Mouse (Mus musculus) small intestine, adult 2 months (tissue): ENCODE data around the gene Sit1. TPM values are rescaled to one million over a fixed set of nuclear protein-coding genes. Genes with fewer than 3 reads are reported as not detected.

Source experiments
- H3K27ac ChIP-seq: fragments of 200-500 bp; 2 replicates; pipeline ENCODE4 v1.5.1; 2012; ENCODE audit warnings: low read depth, low read length, control low read depth, inconsistent platforms; ENCODE audit not compliant: insufficient read depth
- H3K27me3 ChIP-seq: fragments of 200-500 bp; 2 replicates; pipeline ENCODE4 v1.6.1; 2012; ENCODE audit warnings: mild to moderate bottlenecking, moderate library complexity, low read length, inconsistent platforms; ENCODE audit not compliant: control insufficient read depth, insufficient read depth
- H3K36me3 ChIP-seq: fragments of 200-500 bp; 2 replicates; pipeline ENCODE4 v1.6.1; 2012; ENCODE audit warnings: mild to moderate bottlenecking, low read length, control low read depth, inconsistent platforms; ENCODE audit not compliant: control insufficient read depth, insufficient read depth
- H3K4me1 ChIP-seq: fragments of 200-500 bp; 2 replicates; pipeline ENCODE4 v1.6.1; 2012; ENCODE audit warnings: low read length, inconsistent platforms, mixed read lengths; ENCODE audit not compliant: control insufficient read depth, insufficient read depth, insufficient read length
- H3K4me3 ChIP-seq: fragments of 200-500 bp; 2 replicates; pipeline ENCODE4 v1.5.1; 2012; ENCODE audit warnings: low read depth, mild to moderate bottlenecking, control low read depth, inconsistent platforms, low read length, moderate library complexity
- CTCF ChIP-seq: fragments of 200-500 bp; IDR thresholded peaks from 2 replicates; pipeline ENCODE4 v1.5.1; 2012; ENCODE audit warnings: low read depth, mild to moderate bottlenecking, control low read depth, inconsistent platforms, low read length, moderate library complexity, mixed read lengths; ENCODE audit not compliant: insufficient replicate concordance, insufficient read length; ENCODE audit errors: extremely low read depth
- POLR2A ChIP-seq: fragments of 200-500 bp; IDR thresholded peaks from 2 replicates; pipeline ENCODE4 v1.6.1; 2012; ENCODE audit warnings: low read depth, mild to moderate bottlenecking, control low read depth, inconsistent platforms, low read length, moderate library complexity
- WGBS: fragments of 180-500 bp; shearing (Covaris S2); methylation state at CpG from one replicate; pipeline ENCODE4 v1.1.7; 2018; 5-methylcytosine and 5-hydroxymethylcytosine counted together
- polyA plus RNA-seq: library from polyadenylated mRNA; depleted of rRNA; stranded (reverse); fragments of >200 nt; gene quantifications from 2 replicates; pipeline ENCODE4 v1.2.3, GENCODE M21; 2012; rRNA removed

Sit1 gene
- polyA plus RNA-seq, 1 experiment, result 1.9 TPM

DNA sequence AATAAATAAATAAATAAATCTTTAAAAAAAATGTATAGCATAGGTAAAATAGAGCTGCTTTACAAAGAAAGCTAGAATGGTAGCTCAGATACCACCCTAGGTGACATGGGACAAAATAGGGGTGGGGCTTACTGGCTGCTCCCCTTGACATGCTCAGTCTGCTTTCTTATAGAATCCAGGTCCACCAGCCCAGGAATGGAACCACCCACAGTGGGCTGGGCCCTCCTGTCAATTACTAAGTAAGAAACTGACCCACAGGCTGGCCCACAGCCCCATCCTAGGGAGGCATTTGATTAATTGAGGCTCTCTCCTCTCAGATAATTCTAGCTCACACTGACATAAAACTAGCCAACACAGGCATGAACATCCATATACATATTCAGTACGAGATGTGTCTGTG lies 50.7 kb downstream of the Sit1 start:
- H3K4me1 ChIP-seq, result 0 out of 2 replicates have a peak, but pooled peaks cover 2% of the 10 kb centered on the region
- H3K4me3 ChIP-seq, result no peak overlapping the region
- no peak overlapping the region for H3K27ac ChIP-seq
- H3K36me3 ChIP-seq, result no peaks in the 10 kb centered on the region
- WGBS, result 86% methylated on average over 1 of the region's 1 CpGs
- H3K27me3 ChIP-seq, result no peaks in the 10 kb centered on the region
- TF ChIP-seq POLR2A (no peak), CTCF (no peak)

Other genes starting within 250 kb of the Sit1 start
- gene Atp8b5, start 216.6 kb downstream of the Sit1 start, polyA plus RNA-seq, result 0.03 and 0.11 TPM in 2 replicates
- 9.4 and 11.2 TPM in 2 replicates for gene Rusc2, start 101.8 kb downstream of the Sit1 start, polyA plus RNA-seq
- gene Fam166b, start 54.6 kb downstream of the Sit1 start, polyA plus RNA-seq, result 0.24 TPM in 1 of 2 replicates, not detected in the other
- gene Tesk1, start 41.8 kb downstream of the Sit1 start, polyA plus RNA-seq, result 45.8 and 77.6 TPM in 2 replicates
- gene Cd72, start 29.1 kb downstream of the Sit1 start, polyA plus RNA-seq, result 2.8 and 11.4 TPM in 2 replicates
- 365 and 503 TPM in 2 replicates for gene Ccdc107, start 9.2 kb upstream of the Sit1 start, polyA plus RNA-seq
- 21.6 and 38.3 TPM in 2 replicates for gene Arhgef39, start 16.0 kb upstream of the Sit1 start, polyA plus RNA-seq
- gene Car9, start 23.2 kb upstream of the Sit1 start, polyA plus RNA-seq, result 36.6 and 47.7 TPM in 2 replicates
- gene Tpm2, start 40.0 kb upstream of the Sit1 start, polyA plus RNA-seq, result 31.6 and 37.0 TPM in 2 replicates
- gene Creb3, start 78.6 kb upstream of the Sit1 start, polyA plus RNA-seq, result 66.9 and 133 TPM in 2 replicates
- gene Tln1, start 79.0 kb upstream of the Sit1 start, polyA plus RNA-seq, result 47.2 and 78.0 TPM in 2 replicates
- 20.2 and 31.9 TPM in 2 replicates for gene Rgp1, start 95.0 kb upstream of the Sit1 start, polyA plus RNA-seq
- 5.3 and 7.6 TPM in 2 replicates for gene Gba2, start 95.1 kb upstream of the Sit1 start, polyA plus RNA-seq
- not detected in 2 replicates for gene Msmp, start 100.8 kb upstream of the Sit1 start, polyA plus RNA-seq
- gene Npr2, start 148.2 kb upstream of the Sit1 start, polyA plus RNA-seq, result 5.8 and 6.3 TPM in 2 replicates
- gene Spag8, start 169.9 kb upstream of the Sit1 start, polyA plus RNA-seq, result 0.39 and 0.63 TPM in 2 replicates
- 59.9 and 73.8 TPM in 2 replicates for gene Hint2, start 172.7 kb upstream of the Sit1 start, polyA plus RNA-seq
- 3.0 and 4.3 TPM in 2 replicates for gene Tmem8b, start 185.2 kb upstream of the Sit1 start, polyA plus RNA-seq
- gene Fam221b, start 185.4 kb upstream of the Sit1 start, polyA plus RNA-seq, result not detected in 2 replicates
- gene Olfr70, start 217.1 kb upstream of the Sit1 start, polyA plus RNA-seq, result not detected in 2 replicates
- not detected in 2 replicates for gene Olfr71, start 226.5 kb upstream of the Sit1 start, polyA plus RNA-seq
- 1.0 and 2.0 TPM in 2 replicates for gene Hrct1, start 243.5 kb upstream of the Sit1 start, polyA plus RNA-seq
- gene Spaar, start 246.3 kb upstream of the Sit1 start, polyA plus RNA-seq, result 0.28 and 1.1 TPM in 2 replicates